Mouse (Mus musculus) embryo, embryonic 10.5 days (tissue): ENCODE measurements around the gene Rho.

Experiments used
- DNase-seq: peaks from one replicate; pipeline ENCODE4 v3.0.0-alpha.2; 2015; ENCODE audit warnings: low spot score

The Rho gene

GRCm38 (mm10) chr6:115977810-115978209 is 46.3 kb downstream of the Rho start:
- no peak for DNase-seq

GRCm38 (mm10) chr6:115978596-115978995 is 47.0 kb downstream of the Rho start:
- DNase-seq = no peak

- DNase-seq = no peak
Measured at GRCm38 (mm10) chr6:115982889-115983288, 51.3 kb downstream of the Rho start.

GRCm38 (mm10) chr6:115983306-115984038 is 51.9 kb downstream of the Rho start:
- DNase-seq = no peak

GRCm38 (mm10) chr6:115984580-115984979 is 53.0 kb downstream of the Rho start:
- DNase-seq = no peak

GRCm38 (mm10) chr6:115985622-115986021 is 54.1 kb downstream of the Rho start:
- DNase-seq = no peak

GRCm38 (mm10) chr6:115986472-115987095 is 55.0 kb downstream of the Rho start:
- DNase-seq = no peak

GRCm38 (mm10) chr6:115987096-115987747 is 55.7 kb downstream of the Rho start:
- no peak for DNase-seq

- no peak for DNase-seq
Measured at GRCm38 (mm10) chr6:115989032-115989431, 57.5 kb downstream of the Rho start.

GRCm38 (mm10) chr6:115989607-115990006 is 58.1 kb downstream of the Rho start:
- no peak for DNase-seq
